Mouse (Mus musculus): ENCODE data around the gene Nedd4. TPM values are rescaled to one million over a fixed set of nuclear protein-coding genes. Genes with fewer than 3 reads are reported as not detected.

The Nedd4 gene
- total RNA-seq, 2 experiments from 2014 or later = 490 to 566 TPM

GRCm38 (mm10) chr9:72674957-72675744, 13.0 kb downstream of the Nedd4 start:
- DNase-seq = no peak
- intact Hi-C loops (cut with DNase I) = loop anchor here (5.0 to 10.0 kb wide), 2 partner anchors 143 to 220 kb away; partner anchors contain the start of gene Rfx7

- DNase-seq = no peak
- intact Hi-C loops (cut with DNase I) = loop anchor here (10.0 kb wide), 1 partner anchor 221 kb away; no protein-coding TSS in a partner anchor
These were observed 13.6 kb downstream of the Nedd4 start for GRCm38 (mm10) chr9:72675745-72676200.

GRCm38 (mm10) chr9:72677659-72678058, 15.5 kb downstream of the Nedd4 start:
- intact Hi-C loops (cut with DNase I) = loop anchor here (10.0 kb wide), 1 partner anchor 223 kb away; no protein-coding TSS in a partner anchor
- no peak for DNase-seq

- DNase-seq = no peak
- intact Hi-C loops (cut with DNase I) = loop anchor here (10.0 kb wide), 1 partner anchor 224 kb away; no protein-coding TSS in a partner anchor
These were observed 16.6 kb downstream of the Nedd4 start for GRCm38 (mm10) chr9:72678771-72679170.

- DNase-seq = no peak
- intact Hi-C loops (cut with DNase I) = no loop called here
These were observed 19.6 kb downstream of the Nedd4 start for GRCm38 (mm10) chr9:72681652-72682228.

- no peak for DNase-seq
- intact Hi-C loops (cut with DNase I) = no loop called here
These were observed 21.1 kb downstream of the Nedd4 start for GRCm38 (mm10) chr9:72683268-72683667.

- no peak for DNase-seq
- intact Hi-C loops (cut with DNase I) = no loop called here
These were observed 23.1 kb downstream of the Nedd4 start for GRCm38 (mm10) chr9:72685231-72685630.

- peak in 1 of 2 experiments; percentile 57 for DNase-seq
- intact Hi-C loops (cut with DNase I) = no loop called here
These were observed 24.4 kb downstream of the Nedd4 start for GRCm38 (mm10) chr9:72686506-72686905.

GRCm38 (mm10) chr9:72689522-72689921, 27.4 kb downstream of the Nedd4 start:
- no peak for DNase-seq
- intact Hi-C loops (cut with DNase I) = no loop called here

GRCm38 (mm10) chr9:72690811-72691210, 28.7 kb downstream of the Nedd4 start:
- DNase-seq = no peak
- intact Hi-C loops (cut with DNase I) = no loop called here

GRCm38 (mm10) chr9:72691942-72692341, 29.8 kb downstream of the Nedd4 start:
- DNase-seq = no peak
- intact Hi-C loops (cut with DNase I) = no loop called here

- no peak for DNase-seq
- intact Hi-C loops (cut with DNase I) = no loop called here
These were observed 31.0 kb downstream of the Nedd4 start for GRCm38 (mm10) chr9:72693081-72693696.

- DNase-seq = no peak
- intact Hi-C loops (cut with DNase I) = no loop called here
These were observed 31.7 kb downstream of the Nedd4 start for GRCm38 (mm10) chr9:72693861-72694260.

GRCm38 (mm10) chr9:72696508-72696907, 34.4 kb downstream of the Nedd4 start:
- no peak for DNase-seq
- intact Hi-C loops (cut with DNase I) = no loop called here

- intact Hi-C loops (cut with DNase I) = no loop called here
- no peak for DNase-seq
These were observed 35.6 kb downstream of the Nedd4 start for GRCm38 (mm10) chr9:72697779-72698178.

GRCm38 (mm10) chr9:72699702-72700101, 37.6 kb downstream of the Nedd4 start:
- DNase-seq = peak; percentile 64 to 74
- intact Hi-C loops (cut with DNase I) = no loop called here

GRCm38 (mm10) chr9:72701441-72701840, 39.3 kb downstream of the Nedd4 start:
- DNase-seq = no peak
- intact Hi-C loops (cut with DNase I) = no loop called here

- peak; percentile 70 to 83 for DNase-seq
- intact Hi-C loops (cut with DNase I) = no loop called here
These were observed 39.9 kb downstream of the Nedd4 start for GRCm38 (mm10) chr9:72702075-72702474.

GRCm38 (mm10) chr9:72703142-72703541, 41.0 kb downstream of the Nedd4 start:
- intact Hi-C loops (cut with DNase I) = no loop called here
- DNase-seq = no peak

GRCm38 (mm10) chr9:72703754-72704153, 41.6 kb downstream of the Nedd4 start:
- no peak for DNase-seq

GRCm38 (mm10) chr9:72705270-72705669, 43.1 kb downstream of the Nedd4 start:
- intact Hi-C loops (cut with DNase I) = no loop called here
- no peak for DNase-seq

More at GRCm38 (mm10) chr9:72703754-72704153, 41.6 kb downstream of the Nedd4 start:
- intact Hi-C loops (cut with DNase I) = no loop called here
